Mouse (Mus musculus): ENCODE measurements around the gene D630003M21Rik.

GRCm38 (mm10) chr2:158178696-158179369 is 50.2 kb downstream of the D630003M21Rik start:
- TF ChIP-seq POLR2A (IDR thresholded peaks at IDR 0.05; ENCODE audit: control insufficient read depth, extremely low read depth, insufficient read depth, low read length, poor library complexity) = no peak
- no peak for TF ChIP-seq CTCF (IDR thresholded peaks at IDR 0.05; ENCODE audit: borderline replicate concordance, control insufficient read depth, extremely low read depth, insufficient read depth, low read length, poor library complexity)

Data from thymus, adult 2 months (tissue).